Mouse (Mus musculus): ENCODE measurements around the gene Lct. TPM values are rescaled to one million over a fixed set of nuclear protein-coding genes. Genes with fewer than 3 reads are reported as not detected.
A peak's percentile ranks its signal among the peaks of the same experiment; 100 is the strongest.
"Not testable (repeated sequence)": the region's sequence is repeated elsewhere in the genome, so short reads cannot be mapped to it uniquely, and the experiment has no call there.

Gene Lct
- total RNA-seq, 2 experiments from 2014 or later: 0.40 to 0.48 TPM

DNA sequence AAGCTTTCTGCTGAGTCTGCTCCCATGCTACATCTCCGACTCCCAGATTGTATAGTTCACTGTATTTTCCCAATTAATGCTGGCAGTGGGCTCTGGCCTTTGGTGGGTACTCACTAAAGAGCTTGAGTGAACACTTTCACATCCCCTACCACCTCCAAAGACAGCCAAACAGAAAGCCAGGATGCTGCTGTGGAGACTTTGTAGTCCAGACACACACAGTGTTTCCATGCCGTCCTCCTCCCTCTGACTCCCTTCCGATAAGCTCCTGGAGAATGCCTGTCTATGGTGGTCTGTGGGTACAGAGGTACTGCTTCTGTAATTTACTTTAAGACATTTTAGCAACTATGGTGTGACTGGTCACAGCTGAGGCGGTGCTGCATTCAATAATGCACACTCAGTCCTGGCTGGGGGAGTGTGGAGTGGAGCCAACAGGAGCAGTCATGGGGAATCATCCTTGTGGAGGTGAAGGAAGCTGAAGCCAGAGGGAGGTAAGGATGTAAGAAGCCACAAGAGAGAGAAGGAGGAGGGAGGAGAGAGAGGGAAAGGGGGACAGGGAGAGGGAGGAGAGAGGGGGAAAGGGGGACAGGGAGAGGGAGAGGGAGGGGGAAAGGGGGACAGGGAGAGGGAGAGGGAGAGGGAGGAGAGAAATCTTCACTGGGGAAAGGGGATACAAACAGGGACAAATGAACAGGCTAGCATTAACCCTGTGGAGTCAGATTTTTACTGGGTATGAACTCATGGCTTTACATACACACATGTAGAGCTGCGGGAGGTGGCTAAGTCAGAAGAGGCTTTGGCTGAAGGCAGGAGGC, 32.2 kb downstream of the Lct start:
- DNase-seq (ENCODE audit: low spot score in 2 of 2): no peak

- DNase-seq (ENCODE audit: low spot score in 2 of 2): no peak
Measured at GRCm38 (mm10) chr1:128295296-128295695, 32.8 kb downstream of the Lct start.

GRCm38 (mm10) chr1:128293524-128293923, 34.6 kb downstream of the Lct start:
- DNase-seq (ENCODE audit: low spot score in 2 of 2): no peak

DNA sequence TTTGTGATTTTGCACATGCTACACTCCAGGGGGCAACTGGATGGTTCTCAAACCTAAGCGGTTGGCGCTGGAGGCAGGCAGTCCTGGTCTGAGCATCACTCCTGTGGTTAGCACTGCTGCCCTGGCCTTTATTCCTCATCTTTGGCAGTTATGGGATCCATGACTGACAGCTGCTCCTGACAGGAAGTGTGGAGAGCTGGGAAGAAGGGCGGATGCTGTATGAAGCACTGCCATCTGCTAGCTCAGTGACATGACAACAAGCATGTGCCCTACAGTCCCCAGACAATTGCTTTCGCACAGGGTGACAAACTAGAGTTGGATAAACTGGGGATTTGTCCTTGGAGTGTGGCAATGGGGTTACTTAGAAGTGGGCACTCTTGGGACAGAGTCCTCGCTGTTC, 37.8 kb downstream of the Lct start:
- DNase-seq (ENCODE audit: low spot score in 2 of 2): no peak

- DNase-seq (ENCODE audit: low spot score in 2 of 2): no peak
Measured at GRCm38 (mm10) chr1:128285136-128285535, 43.0 kb downstream of the Lct start.

DNA sequence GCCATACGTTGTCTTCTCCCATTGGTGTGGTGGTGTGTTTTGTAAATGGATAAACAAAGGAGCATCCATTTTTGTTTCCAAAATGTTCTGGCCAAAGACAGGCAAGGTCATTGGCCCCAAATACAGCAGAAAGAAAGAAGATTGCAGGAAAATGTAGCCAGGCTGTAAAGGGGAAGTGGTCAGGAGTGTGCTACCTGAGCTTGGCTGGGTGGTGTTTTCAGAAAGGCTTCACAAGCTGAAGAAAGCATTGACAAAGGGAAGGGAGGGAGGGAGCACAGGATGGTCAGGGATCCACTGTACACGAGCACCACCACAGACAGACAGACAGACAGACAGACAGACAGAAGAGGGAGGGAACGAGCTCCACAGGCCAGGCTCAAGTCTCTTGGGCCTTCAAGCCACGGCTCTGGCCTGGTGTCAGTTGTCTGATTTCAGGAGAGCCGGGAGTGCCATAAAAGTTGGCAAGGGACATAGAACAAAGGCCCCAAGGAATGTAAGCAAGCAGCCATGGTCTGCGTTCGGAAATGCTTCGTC, 43.9 kb downstream of the Lct start:
- no peak for DNase-seq (ENCODE audit: low spot score in 2 of 2)

DNA sequence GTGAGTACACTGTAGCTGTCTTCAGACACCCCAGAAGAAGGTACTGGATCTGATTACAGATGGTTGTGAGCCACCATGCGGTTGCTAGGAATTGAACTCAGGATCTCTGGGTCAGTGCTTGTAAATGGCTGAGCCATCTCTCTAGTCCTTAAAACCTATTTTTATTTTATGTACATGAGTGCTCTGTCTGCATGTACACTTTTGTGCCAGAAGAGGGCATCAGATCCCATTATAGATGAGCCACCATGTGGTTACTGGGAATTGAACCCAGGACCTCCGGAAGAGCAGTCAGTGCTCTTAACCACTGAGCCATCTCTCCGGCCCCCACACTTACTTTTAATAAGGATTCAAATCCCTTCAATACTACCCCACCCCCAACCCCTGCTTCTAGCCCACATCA, 45.2 kb downstream of the Lct start:
- no peak for DNase-seq (ENCODE audit: low spot score in 2 of 2)

- DNase-seq (ENCODE audit: low spot score in 2 of 2): no peak
Measured at GRCm38 (mm10) chr1:128281753-128282152, 46.4 kb downstream of the Lct start.

- no peak for DNase-seq (ENCODE audit: low spot score in 2 of 2)
Measured at GRCm38 (mm10) chr1:128278563-128278962, 49.6 kb downstream of the Lct start.

DNA sequence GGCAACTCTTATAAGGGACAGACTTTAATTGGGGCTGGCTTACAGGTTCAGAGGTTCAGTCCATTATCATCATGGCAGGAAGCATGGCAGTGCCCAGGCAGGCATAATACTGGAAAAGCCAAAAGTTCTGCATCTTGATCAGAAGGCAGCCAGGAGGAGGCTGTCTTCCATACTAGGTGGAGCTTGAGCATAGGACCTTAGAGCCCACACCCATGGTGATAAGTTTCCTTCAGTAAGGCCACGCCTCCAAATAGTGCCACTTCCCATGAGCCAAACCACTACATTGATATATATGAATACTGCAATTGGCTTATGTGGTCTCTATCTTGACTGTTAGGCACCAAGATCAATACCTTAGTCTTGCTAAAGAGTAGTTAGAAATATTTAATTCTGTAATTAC, 52.2 kb downstream of the Lct start:
- no peak for DNase-seq (ENCODE audit: low spot score in 2 of 2)

DNA sequence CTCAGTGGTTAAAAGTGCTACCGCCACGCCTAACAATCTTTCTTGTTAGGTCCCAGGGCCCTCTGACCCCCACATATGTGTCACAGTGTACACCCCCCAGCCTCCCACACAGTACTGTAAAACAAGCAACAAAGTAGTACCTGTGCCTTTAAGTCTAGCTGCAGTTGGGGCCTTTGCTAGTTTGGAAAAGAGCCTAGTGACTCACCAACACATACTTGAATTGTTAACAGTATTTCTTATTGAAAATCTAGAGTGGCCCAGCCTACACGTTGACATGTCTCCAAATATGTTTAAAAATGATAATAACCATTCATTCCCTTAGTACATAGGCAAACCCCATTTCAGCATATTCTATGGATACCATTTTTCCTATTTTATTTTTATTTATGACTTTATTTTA, 57.4 kb downstream of the Lct start:
- DNase-seq (ENCODE audit: low spot score in 2 of 2): no peak

DNA sequence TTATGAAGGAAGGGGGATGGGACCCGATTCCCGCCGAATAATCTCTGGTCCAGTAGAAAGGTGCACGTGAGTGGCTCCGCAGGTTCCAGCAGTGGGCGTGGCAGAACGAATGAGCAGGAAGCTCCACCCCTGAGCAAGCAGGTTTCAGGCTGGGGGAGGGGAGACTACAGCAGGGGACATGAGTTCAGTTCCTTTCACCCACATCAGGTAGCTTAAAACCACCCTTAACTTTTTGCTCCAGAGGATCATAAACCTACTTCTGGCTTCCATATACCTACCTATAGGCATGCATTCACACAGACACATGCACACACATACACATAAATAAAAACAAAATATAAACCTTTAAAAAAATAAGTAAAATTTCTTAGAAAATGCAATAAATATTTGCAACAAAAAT, 61.1 kb downstream of the Lct start:
- DNase-seq (ENCODE audit: low spot score in 2 of 2): not testable (repeated sequence)

GRCm38 (mm10) chr1:128244727-128245355, 83.3 kb downstream of the Lct start:
- peak in 1 of 2 experiments; percentile 6 for DNase-seq (ENCODE audit: low spot score in 2 of 2)

DNA sequence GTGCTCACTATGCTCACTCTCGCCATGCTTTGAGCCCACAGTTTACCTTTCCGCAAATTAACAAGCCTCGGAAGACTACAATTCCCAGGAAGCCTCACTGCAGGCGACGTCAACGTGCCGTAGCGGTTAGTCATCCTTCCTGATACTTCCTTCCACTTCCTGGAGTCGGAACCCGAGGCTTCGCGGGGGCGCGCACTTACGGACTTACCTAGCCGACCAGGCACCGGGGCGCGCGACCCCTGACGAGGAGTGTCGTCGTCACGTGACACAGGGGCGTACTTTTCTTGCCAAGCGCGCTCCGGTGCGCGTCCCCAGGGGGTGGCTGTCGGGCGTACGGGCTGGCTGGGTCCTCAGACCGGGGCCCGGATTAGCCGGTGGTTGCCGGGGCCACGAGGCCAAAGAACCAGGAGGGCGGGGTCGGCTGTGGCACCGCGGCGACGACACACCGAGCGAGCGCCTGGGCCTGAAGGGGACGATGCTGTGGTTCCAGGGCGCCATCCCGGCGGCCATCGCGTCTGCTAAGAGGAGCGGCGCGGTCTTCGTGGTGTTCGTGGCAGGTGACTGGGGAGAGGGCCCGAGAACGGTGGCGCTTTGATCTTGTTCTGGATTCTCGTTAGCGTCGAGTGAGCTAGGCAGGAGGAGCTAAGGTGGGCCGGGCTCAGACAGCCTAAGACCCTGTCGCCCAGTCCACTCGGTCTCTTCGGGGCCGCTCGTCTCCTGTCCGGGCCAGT, 84.0 kb downstream of the Lct start:
- peak; percentile 85 to 93 for DNase-seq (ENCODE audit: low spot score in 2 of 2)

DNA sequence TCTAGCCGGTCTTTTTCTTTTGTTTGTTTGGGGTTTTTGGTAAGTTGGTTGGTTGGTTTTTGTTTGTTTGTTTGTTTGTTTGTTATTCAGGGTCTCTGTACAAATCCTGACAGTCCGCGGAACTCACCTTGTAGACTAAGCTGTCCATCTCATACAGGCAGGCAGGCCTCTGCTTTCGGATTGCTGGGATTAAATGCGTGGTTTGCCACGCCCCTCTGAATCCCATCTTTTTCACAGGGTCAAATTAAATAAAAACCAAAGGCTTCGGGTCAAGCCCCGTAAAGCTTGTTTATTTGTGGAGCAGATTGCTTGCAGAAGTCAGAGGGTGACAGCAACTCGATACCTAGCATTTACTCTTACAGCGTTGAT, 84.5 kb downstream of the Lct start, which contains the start of gene Ubxn4:
Gene Ubxn4, plus strand, starts transcription at position 338 of the 369 bp plus-strand sequence.
- no peak for DNase-seq (ENCODE audit: low spot score in 2 of 2)

DNA sequence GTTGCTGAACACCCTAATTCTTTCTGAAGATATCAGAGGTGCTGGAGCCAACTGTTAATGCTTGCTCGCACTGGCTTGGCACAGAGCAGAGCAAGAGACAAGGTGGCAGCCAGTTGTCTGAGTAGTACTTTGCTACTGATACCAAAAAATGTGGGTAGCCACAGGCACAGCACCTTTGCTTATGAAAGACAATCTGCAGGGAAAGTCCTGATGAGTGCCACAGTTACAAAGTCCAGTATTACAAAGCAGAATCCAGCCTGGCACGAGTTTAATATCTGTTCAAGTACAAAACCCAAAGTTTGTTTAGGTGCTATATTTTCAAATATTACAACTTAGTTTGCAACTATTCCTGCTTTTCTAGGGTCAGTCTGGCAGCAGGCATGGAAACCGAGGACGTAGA, 92.9 kb downstream of the Lct start:
- no peak for DNase-seq (ENCODE audit: low spot score in 2 of 2)

Other genes with a start within 250 kb of the Lct start
- 10 to 100 TPM in 1 of 2 experiments, 1 to 10 TPM in 1; 9.7 to 10.7 TPM for gene Zranb3, start 225.3 kb downstream of the Lct start, total RNA-seq (2021)
- gene R3hdm1, start 225.0 kb downstream of the Lct start, total RNA-seq (2021): 10 to 100 TPM; 77.8 to 84.8 TPM
- 10 to 100 TPM; 65.2 to 67.4 TPM for gene Ubxn4, start 84.4 kb downstream of the Lct start, total RNA-seq (2021)
- 100 to 1,000 TPM in 1 of 2 experiments, 10 to 100 TPM in 1; 97.9 to 111 TPM for gene Mcm6, start 31.3 kb upstream of the Lct start, total RNA-seq (2021)
- 10 to 100 TPM; 89.4 to 96.5 TPM for gene Dars, start 89.0 kb upstream of the Lct start, total RNA-seq (2021)

All from adrenal gland, postnatal 4 days (tissue).